Mouse (Mus musculus): ENCODE measurements around the gene Cox15. TPM values are rescaled to one million over a fixed set of nuclear protein-coding genes. Genes with fewer than 3 reads are reported as not detected.

Gene Cox15
- polyA plus RNA-seq, 1 experiment from 2014 or later, result 12.0 TPM

Other genes starting within 250 kb of the Cox15 start
- gene Got1, start 228.4 kb downstream of the Cox15 start, polyA plus RNA-seq (2015; fragmentation: Nextera tagmentation; extraction: Ambion mirVana), result 161 and 175 TPM in 2 replicates
- 0.06 TPM in 1 of 2 replicates, not detected in the other for gene Nkx2-3, start 140.7 kb downstream of the Cox15 start, polyA plus RNA-seq (2015; fragmentation: Nextera tagmentation; extraction: Ambion mirVana)
- 10.1 and 10.2 TPM in 2 replicates for gene Slc25a28, start 78.1 kb downstream of the Cox15 start, polyA plus RNA-seq (2015; fragmentation: Nextera tagmentation; extraction: Ambion mirVana)
- gene Entpd7, start 63.3 kb downstream of the Cox15 start, polyA plus RNA-seq (2015; fragmentation: Nextera tagmentation; extraction: Ambion mirVana), result 6.1 and 6.6 TPM in 2 replicates
- 8.1 and 9.9 TPM in 2 replicates for gene Cutc, start within 50 bp of the Cox15 start, polyA plus RNA-seq (2015; fragmentation: Nextera tagmentation; extraction: Ambion mirVana)
- gene Abcc2, start 29.2 kb upstream of the Cox15 start, polyA plus RNA-seq (2015; fragmentation: Nextera tagmentation; extraction: Ambion mirVana), result 0.37 TPM in 1 of 2 replicates, not detected in the other
- 9.9 and 10.5 TPM in 2 replicates for gene Dnmbp, start 187.2 kb upstream of the Cox15 start, polyA plus RNA-seq (2015; fragmentation: Nextera tagmentation; extraction: Ambion mirVana)
- 1.1 and 2.9 TPM in 2 replicates for gene Cpn1, start 233.6 kb upstream of the Cox15 start, polyA plus RNA-seq (2015; fragmentation: Nextera tagmentation; extraction: Ambion mirVana)

Data from heart, embryonic 13.5 days (tissue).